Mouse (Mus musculus): Measurements from ENCODE around the gene Aox4.

- TF ChIP-seq TAL1 (IDR thresholded peaks at IDR 0.05; ENCODE audit: low read length), result no peak
- no peak for TF ChIP-seq GATA1 (IDR thresholded peaks at IDR 0.05; ENCODE audit: low read length)
Observed at GRCm38 (mm10) chr1:58302015-58302414, 91.8 kb downstream of the Aox4 start.

All from erythroblast, embryonic 14.5 days (primary cell).